Mouse (Mus musculus) heart, adult 2 months (tissue): Measurements from ENCODE around the gene Gm20388.

Experiments
- EP300 ChIP-seq: fragments of 200-500 bp; IDR thresholded peaks from 2 replicates; pipeline ENCODE4 v1.6.1; 2011; ENCODE audit warnings: low read depth, low read length, control low read depth; ENCODE audit not compliant: insufficient read depth
- POLR2A ChIP-seq: fragments of 200-500 bp; IDR thresholded peaks from 2 replicates; pipeline ENCODE4 v1.6.1; 2011; ENCODE audit warnings: mild to moderate bottlenecking, low read depth, low read length, control low read depth; ENCODE audit not compliant: insufficient read depth

DNA sequence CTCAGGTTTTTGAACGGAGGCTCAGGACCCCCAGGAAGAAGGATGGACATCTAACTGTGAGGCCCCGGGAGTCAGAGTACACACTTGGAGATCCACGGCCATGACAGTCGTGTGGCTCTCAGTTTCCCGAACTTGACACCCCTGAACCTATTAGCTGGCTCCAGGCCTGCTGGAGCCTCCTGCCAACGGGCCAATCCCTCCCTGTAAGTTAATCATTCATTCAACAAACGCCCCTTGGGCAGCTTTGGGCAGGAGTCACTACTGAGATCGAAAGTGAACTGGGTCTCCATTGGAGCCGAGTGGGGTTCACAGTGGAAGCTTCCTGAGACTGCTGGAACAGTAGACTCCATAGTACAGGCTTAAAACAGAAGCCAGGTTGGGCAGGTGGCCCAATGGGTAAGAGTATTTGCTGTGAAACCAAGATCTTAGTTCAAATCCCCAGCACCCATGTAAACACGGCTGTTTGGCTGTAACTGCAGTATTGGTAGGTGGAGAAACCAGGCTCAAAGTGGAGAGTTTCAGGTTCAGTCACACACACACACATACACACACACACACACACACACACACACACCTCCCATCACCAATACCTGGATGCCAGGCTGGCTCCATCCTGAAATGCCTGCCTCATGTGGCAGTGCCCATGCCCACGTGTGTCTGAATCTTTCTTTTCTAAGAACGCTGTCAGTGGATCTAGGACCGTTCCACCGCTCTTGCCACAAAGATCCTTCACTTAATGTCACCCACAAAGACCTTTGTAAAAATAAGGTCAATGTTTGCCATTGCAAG, 2808.3 kb downstream of the Gm20388 start:
- TF ChIP-seq POLR2A: no peak
- TF ChIP-seq EP300: no peak
